Comparison of ENCODE assay signal across 23 mouse cellular contexts in genomic region chr16:37579994-37580393, GRCm38 (mm10). TPM values are rescaled to one million over a fixed set of nuclear protein-coding genes. Genes with fewer than 3 reads are reported as not detected.
A peak's percentile ranks its signal among the peaks of the same experiment; 100 is the strongest.
DNase-seq lines count a peak whose midpoint lies in the region; ATAC-seq and TF ChIP-seq lines count a peak whose summit lies in the region.
"Had no signal": no experiment of that assay in that cellular context is flagged by ENCODE, and none has a peak within 500 bp of the region (broad histone marks: within the 10 kb centered on the region; RNA-seq: fewer than 3 reads in every experiment).

Gene Hgd (plus strand): TSS chr16:37580153.

- intact Hi-C loops in left cerebral cortex, adult 2 months (cut with DNase I), result no loop called here

- TF ChIP-seq CTCF in left cerebral cortex, adult 2 months (IDR thresholded peaks at IDR 0.05), result no peak

- H3K9me3 ChIP-seq in forebrain, embryonic 10.5 days, result no peaks in the 10 kb centered on the region
- no peaks in the 10 kb centered on the region for H3K9me3 ChIP-seq in forebrain, embryonic 13.5 days (replicated peaks)
- H3K9me3 ChIP-seq in midbrain, embryonic 11.5 days (ENCODE audit: control insufficient read depth, low read length), result no peaks in the 10 kb centered on the region
- no peaks in the 10 kb centered on the region for H3K9me3 ChIP-seq in midbrain, embryonic 15.5 days

- WGBS in forebrain, embryonic 10.5 days, result 81% methylated on average over 4 of the region's 4 CpGs
- 86% methylated on average over 4 of the region's 4 CpGs for WGBS in forebrain, embryonic 13.5 days
- 81% methylated on average over 4 of the region's 4 CpGs for WGBS in midbrain, embryonic 11.5 days
- WGBS in midbrain, embryonic 15.5 days, result 75% methylated on average over 4 of the region's 4 CpGs

- H3K27me3 ChIP-seq in forebrain, embryonic 10.5 days (ENCODE audit: poor library complexity, severe bottlenecking), result peaks cover 5% of the 10 kb centered on the region
- no peaks in the 10 kb centered on the region for H3K27me3 ChIP-seq in forebrain, embryonic 13.5 days
- no peaks in the 10 kb centered on the region for H3K27me3 ChIP-seq in midbrain, embryonic 11.5 days (ENCODE audit: control insufficient read depth, insufficient read depth, low read length)
- H3K27me3 ChIP-seq in midbrain, embryonic 15.5 days (replicated peaks), result no peaks in the 10 kb centered on the region

- no peak for ATAC-seq in forebrain, embryonic 13.5 days
- ATAC-seq in midbrain, embryonic 11.5 days (ENCODE audit: low FRiP score), result no peak
- ATAC-seq in midbrain, embryonic 15.5 days (replicated peaks), result no peak
- ATAC-seq: forebrain, postnatal 0 days had no signal

- peaks cover 41% of the 10 kb centered on the region for H3K4me1 ChIP-seq in forebrain, embryonic 10.5 days
- peaks cover 35% of the 10 kb centered on the region for H3K4me1 ChIP-seq in forebrain, embryonic 13.5 days
- peaks cover 24% of the 10 kb centered on the region for H3K4me1 ChIP-seq in midbrain, embryonic 11.5 days (ENCODE audit: control insufficient read depth, insufficient read depth, low read length)
- peaks cover 27% of the 10 kb centered on the region for H3K4me1 ChIP-seq in midbrain, embryonic 15.5 days

- DNase-seq in forebrain, embryonic 10.5 days (ENCODE audit: extremely low spot score, low spot score), result no peak
- DNase-seq in midbrain, embryonic 11.5 days (ENCODE audit: low spot score, missing footprints), result peak; percentile 17
- peak; percentile 63 to 79 for DNase-seq in kidney, postnatal 36 days
- DNase-seq in neural tube, embryonic 10.5 days (ENCODE audit: extremely low spot score, low spot score), result no peak
- no peak for DNase-seq in left cerebral cortex, adult 2 months (ENCODE audit: extremely low spot score in 1 of 2, low spot score in 2 of 2)
- DNase-seq: adrenal gland, adult 8-10 months; cerebellum, adult 9-11 months; embryo, embryonic 11 days; forebrain, postnatal 0 days; gastrocnemius, adult 2 months; heart, adult 2 months; lung, adult 2 months; lung, postnatal 4 days; retina, postnatal 1 day; thymus, postnatal 25 days had no signal

- H3K4me3 ChIP-seq in forebrain, embryonic 10.5 days, result no peak within 1 kb of the TSS
- H3K4me3 ChIP-seq in forebrain, embryonic 13.5 days, result no peak within 1 kb of the TSS
- no peak within 1 kb of the TSS for H3K4me3 ChIP-seq in midbrain, embryonic 11.5 days (ENCODE audit: low read depth, low read length)
- no peak within 1 kb of the TSS for H3K4me3 ChIP-seq in midbrain, embryonic 15.5 days
- no peak within 1 kb of the TSS for H3K4me3 ChIP-seq in left cerebral cortex, adult 2 months
- H3K4me3 ChIP-seq: gastrocnemius, adult 2 months; heart, adult 2 months had no signal

- H3K36me3 ChIP-seq in forebrain, embryonic 10.5 days (replicated peaks), result no peaks in the 10 kb centered on the region
- no peaks in the 10 kb centered on the region for H3K36me3 ChIP-seq in forebrain, embryonic 13.5 days (ENCODE audit: poor library complexity, severe bottlenecking)
- H3K36me3 ChIP-seq in midbrain, embryonic 11.5 days (ENCODE audit: control insufficient read depth, insufficient read depth, low read length), result no peaks in the 10 kb centered on the region
- H3K36me3 ChIP-seq in midbrain, embryonic 15.5 days (replicated peaks), result no peaks in the 10 kb centered on the region

- 0 out of 2 replicates have a peak within 1 kb of the TSS, but pooled peaks have one; percentile 20 for H3K27ac ChIP-seq in forebrain, embryonic 10.5 days
- H3K27ac ChIP-seq in forebrain, embryonic 13.5 days, result no peak within 1 kb of the TSS
- H3K27ac ChIP-seq in midbrain, embryonic 11.5 days (ENCODE audit: low read depth, low read length), result no peak within 1 kb of the TSS; the same call in 1 of the 2 replicates
- no peak within 1 kb of the TSS for H3K27ac ChIP-seq in midbrain, embryonic 15.5 days
- H3K27ac ChIP-seq in left cerebral cortex, adult 2 months, result no peak within 1 kb of the TSS
- H3K27ac ChIP-seq: gastrocnemius, adult 2 months; heart, adult 2 months; hindbrain, embryonic 14.5 days had no signal

- H3K9ac ChIP-seq in forebrain, embryonic 13.5 days, result no peak within 1 kb of the TSS
- H3K9ac ChIP-seq in midbrain, embryonic 11.5 days (ENCODE audit: low read length), result no peak within 1 kb of the TSS
- no peak within 1 kb of the TSS for H3K9ac ChIP-seq in midbrain, embryonic 15.5 days
- H3K9ac ChIP-seq: forebrain, postnatal 0 days; hindbrain, embryonic 14.5 days had no signal

- no peak within 1 kb of the TSS for H3K4me2 ChIP-seq in forebrain, embryonic 13.5 days
- no peak within 1 kb of the TSS for H3K4me2 ChIP-seq in midbrain, embryonic 11.5 days
- no peak within 1 kb of the TSS for H3K4me2 ChIP-seq in midbrain, embryonic 15.5 days
- H3K4me2 ChIP-seq: hindbrain, embryonic 14.5 days had no signal

RNA-seq across cellular contexts. Expression of gene Hgd, which starts in this region (rescaled TPM):
- 0.11 TPM in 1 of 2 replicates, not detected in the other for polyA plus RNA-seq in forebrain, embryonic 10.5 days (2016; fragmentation: Nextera tagmentation; extraction: Ambion mirVana)
- polyA plus RNA-seq in forebrain, embryonic 13.5 days (2015; fragmentation: Nextera tagmentation; extraction: Ambion mirVana), result 0.27 and 0.38 TPM in 2 replicates
- polyA plus RNA-seq in midbrain, embryonic 11.5 days (2014; fragmentation: Nextera tagmentation; extraction: Ambion mirVana), result 0.29 and 0.39 TPM in 2 replicates
- 0.14 and 0.37 TPM in 2 replicates for polyA plus RNA-seq in midbrain, embryonic 15.5 days (2015; fragmentation: Nextera tagmentation; extraction: Ambion mirVana)
- total RNA-seq in left cerebral cortex, adult 2 months (2021), result under 1 TPM in 1 of 2 experiments, not detected in 1; 0.54 TPM
- total RNA-seq: forebrain, postnatal 0 days; gastrocnemius, adult 2 months; heart, adult 2 months; layer of hippocampus, postnatal 25 days; left cerebral cortex, postnatal 36 days; monocyte, adult 5-6 weeks had no signal
- polyA plus RNA-seq: forebrain, postnatal 0 days; large intestine, adult 2 months; neural tube, embryonic 14.5 days had no signal

Comparison
In these comparisons a context has a peak if more than half of its experiments do, and no peak if none do; other contexts are left out.
1. Peak in DNase-seq in midbrain, embryonic 11.5 days; RNA of the gene not detected or under 1 TPM.
2. DNase-seq: peak in kidney, postnatal 36 days (2 of 2); none in forebrain, embryonic 10.5 days (single experiment), neural tube, embryonic 10.5 days (single experiment) and left cerebral cortex, adult 2 months (0 of 2).